Mouse (Mus musculus) small intestine, adult 2 months (tissue): ENCODE data around the gene Rnf10.

ENCODE experiments used
- CTCF ChIP-seq: fragments of 200-500 bp; IDR thresholded peaks from 2 replicates; pipeline ENCODE4 v1.5.1; 2012; ENCODE audit warnings: low read depth, mild to moderate bottlenecking, control low read depth, inconsistent platforms, low read length, moderate library complexity, mixed read lengths; ENCODE audit not compliant: insufficient replicate concordance, insufficient read length; ENCODE audit errors: extremely low read depth
- POLR2A ChIP-seq: fragments of 200-500 bp; IDR thresholded peaks from 2 replicates; pipeline ENCODE4 v1.6.1; 2012; ENCODE audit warnings: low read depth, mild to moderate bottlenecking, control low read depth, inconsistent platforms, low read length, moderate library complexity

DNA sequence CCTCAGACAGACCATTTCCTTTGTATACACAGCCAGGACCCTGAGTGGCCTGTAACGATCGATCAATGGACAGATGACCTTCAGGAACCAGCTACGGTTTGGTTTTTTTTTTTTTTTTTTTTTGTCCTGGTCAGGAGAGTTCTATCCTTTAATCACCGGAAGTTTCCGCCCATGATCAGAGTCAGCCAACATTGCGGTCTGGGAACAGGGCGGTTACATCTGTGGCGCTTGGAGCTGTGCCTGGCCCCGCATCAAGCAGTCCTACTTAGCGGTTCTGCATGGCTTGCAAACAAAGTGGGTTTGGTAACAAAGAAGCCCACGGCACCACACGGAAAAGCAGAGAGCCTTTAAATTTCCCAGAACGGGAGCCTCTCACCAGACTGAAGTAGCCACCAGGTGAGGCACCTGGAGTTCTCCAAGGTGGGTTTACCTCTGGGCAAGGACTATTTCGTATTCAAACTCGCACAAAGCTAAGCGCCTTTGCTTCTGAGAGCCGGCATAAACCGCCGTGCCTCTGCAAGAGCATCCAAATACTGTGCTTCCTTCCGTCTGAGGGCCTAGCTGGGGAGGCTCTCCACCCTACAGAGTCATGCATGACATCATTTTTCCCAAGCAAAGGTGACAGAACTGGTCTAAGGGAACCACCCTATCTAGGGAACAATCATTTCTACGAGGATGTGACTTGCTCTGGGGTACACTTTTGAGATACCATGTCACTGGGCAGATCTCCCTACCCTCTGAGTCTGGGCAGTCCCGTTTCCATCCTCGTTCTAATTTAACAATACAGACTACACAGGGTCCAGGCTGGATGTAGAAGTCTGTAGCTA is 68.8 kb downstream of the Rnf10 start:
- TF ChIP-seq CTCF (no peak), POLR2A (no peak)
